Mouse (Mus musculus) urinary bladder, postnatal 10 days (tissue): ENCODE data around the gene Adgra3.

Experiments used
- DNase-seq: peaks from one replicate; pipeline ENCODE4 v3.0.0; 2022; ENCODE audit warnings: low spot score

Gene Adgra3

DNA sequence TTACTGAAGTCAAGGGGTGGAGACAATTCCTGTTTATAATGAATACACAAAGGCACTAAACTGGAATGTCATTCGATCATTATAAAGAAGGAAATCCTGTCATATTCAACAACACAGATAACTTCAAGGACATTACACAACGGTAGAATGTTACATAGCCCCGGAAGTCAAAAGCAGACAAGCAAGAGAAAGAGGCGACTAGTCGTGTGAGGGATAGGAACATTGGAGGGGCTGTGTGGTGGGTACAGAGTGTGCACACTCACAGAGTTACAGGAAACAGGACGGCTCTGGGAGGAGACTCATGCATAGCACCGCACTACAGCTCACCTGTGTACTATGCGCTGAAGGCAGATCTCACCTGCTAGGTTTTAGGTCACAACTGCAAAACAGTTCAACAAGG lies 89.1 kb downstream of the Adgra3 start:
- no peak for DNase-seq

DNA sequence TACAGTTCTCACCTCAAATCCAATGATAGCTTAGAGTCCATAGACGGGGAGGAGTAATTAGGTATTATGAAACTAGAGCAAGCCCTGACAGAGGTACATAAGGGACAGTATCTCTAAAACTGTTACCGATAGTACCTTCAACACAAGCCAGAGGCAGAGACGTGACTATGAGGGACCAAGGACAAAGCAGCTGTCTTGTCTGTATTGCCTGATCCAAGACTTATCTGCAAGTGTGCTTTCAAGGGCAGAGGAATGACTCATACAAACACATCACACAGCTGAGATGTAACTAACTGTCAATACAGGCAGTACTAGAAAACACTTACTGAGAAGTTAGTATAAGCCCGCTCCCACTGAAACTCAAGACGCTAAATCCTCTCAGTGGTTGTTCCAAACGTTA lies 91.1 kb downstream of the Adgra3 start:
- DNase-seq = no peak

DNA sequence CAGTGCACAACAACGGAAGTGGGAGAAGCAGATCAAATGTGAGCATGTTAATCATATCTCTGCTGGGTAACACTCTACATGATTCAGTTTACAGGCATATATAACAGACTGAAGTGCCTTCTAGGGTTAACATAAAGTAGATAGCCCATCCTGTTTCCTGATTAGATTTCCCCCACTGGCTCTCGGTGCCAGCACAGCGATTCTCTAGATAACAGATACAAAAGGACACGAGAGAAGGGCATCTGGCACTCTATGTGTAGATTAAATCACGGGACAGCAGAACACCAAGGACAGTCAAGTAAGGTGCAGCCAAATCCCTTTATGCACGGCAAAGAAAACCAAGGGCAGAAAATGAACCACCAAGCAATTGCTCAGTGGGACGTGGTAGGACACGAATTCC lies 93.0 kb downstream of the Adgra3 start:
- no peak for DNase-seq

DNA sequence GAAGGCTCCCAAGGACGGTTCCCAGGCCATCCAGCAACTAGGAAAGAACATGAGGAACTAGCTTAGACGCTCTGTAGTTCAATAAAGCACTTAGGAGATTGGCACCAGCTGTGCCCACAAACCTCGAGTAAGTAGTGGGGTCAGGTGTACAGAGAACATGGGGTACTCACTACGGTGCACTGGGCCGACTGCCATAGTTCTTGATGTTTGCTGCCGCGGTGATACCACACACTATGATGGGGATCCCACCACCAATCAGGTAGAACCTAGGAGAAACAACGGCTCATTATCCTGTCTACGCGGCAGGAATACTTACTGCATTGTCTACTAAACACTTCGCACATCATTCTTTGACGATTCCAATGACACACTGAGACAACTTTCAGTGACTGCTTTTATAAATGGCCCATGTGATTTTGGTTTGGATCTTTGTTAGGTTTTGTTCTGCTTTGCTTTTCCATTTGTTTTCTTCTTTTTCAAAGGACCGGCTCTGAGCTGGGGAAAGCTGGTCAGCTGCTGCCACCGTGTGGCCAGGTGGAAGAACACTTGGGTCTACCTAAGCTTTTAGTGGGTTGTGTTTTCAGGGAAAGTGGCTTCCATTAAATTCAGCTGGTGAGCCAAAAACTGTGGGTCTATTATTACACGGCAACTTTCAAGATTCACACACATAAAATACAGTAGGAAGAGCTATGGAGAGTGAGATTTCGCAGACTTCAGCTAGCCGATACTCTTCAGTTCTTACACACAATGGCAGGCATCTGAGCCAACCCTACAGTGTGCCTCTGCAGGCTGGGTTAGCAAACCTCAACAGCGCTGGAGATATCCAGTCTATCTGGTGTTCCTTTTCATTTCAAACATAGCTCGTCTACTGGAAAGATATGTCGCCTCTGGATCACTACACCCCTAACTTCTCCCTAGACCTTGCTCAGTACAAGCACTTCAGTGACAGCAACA lies 97.1 kb downstream of the Adgra3 start:
- DNase-seq = no peak

- DNase-seq = no peak
Observed at GRCm38 (mm10) chr5:49936354-49936753, 122.5 kb downstream of the Adgra3 start.

DNA sequence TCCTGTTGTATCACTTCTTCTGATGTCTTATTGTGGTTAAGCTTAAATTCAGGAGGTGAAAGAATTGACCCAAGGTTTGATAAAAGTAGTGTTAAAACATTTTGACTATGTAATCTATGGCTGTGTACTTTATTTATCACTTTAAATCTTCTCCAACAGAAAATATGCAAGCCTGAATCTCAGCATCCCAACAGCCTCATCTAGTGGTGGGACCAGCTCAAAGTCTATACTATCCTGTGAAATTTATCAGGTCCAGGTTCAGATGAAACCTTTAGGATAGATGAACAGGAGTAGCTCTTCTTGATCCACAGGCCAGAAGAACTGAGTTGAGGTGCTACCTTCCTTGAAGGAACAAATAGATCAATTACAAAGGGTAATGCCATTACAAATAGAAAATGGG lies 134.1 kb downstream of the Adgra3 start:
- no peak for DNase-seq

GRCm38 (mm10) chr5:49915695-49916106 lies 143.1 kb downstream of the Adgra3 start:
- no peak for DNase-seq
